Mouse (Mus musculus): ENCODE measurements around the gene Map3k13. TPM values are rescaled to one million over a fixed set of nuclear protein-coding genes. Genes with fewer than 3 reads are reported as not detected.

Gene Map3k13
- polyA plus RNA-seq, 1 experiment from 2014 or later, result 7.0 TPM

- Histone ChIP-seq H3K4me1 (peaks cover 37% of the 10 kb centered on the region), H3K9me3 (no peaks in the 10 kb centered on the region), H3K9ac (no peak overlapping the region), H3K27ac (no peak overlapping the region), H3K36me3 (replicated peaks) (no peaks in the 10 kb centered on the region), H3K4me2 (no peak overlapping the region), H3K4me3 (no peak overlapping the region), H3K27me3 (replicated peaks) (no peaks in the 10 kb centered on the region)
- 0 out of 2 replicates have a peak, but pooled peaks have one; percentile 8 for ATAC-seq (replicated peaks)
- WGBS, result 24% methylated on average over 4 of the region's 4 CpGs
Observed at GRCm38 (mm10) chr16:21857126-21857644, 63.0 kb downstream of the Map3k13 start.

DNA sequence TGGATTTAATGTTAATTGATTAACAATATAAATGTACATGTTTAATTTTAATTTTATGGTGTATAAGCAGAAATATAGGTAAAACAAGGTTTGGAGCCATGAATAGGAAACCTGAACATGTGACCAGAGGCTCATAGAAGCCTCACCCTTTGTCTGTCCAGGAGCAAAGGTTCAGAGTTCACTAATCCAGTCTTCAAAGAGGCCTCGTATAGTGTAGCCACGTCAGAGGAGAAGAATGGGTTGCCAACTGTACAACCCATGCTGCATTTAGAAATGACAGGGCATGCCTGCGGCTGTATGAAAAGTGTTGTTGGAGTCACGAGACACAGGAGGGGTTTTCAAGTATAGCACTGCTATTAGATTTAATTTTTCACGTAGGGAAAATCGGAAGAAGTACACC is 64.0 kb downstream of the Map3k13 start:
- Histone ChIP-seq H3K27me3 (replicated peaks) (no peaks in the 10 kb centered on the region), H3K27ac (no peak overlapping the region), H3K9me3 (no peaks in the 10 kb centered on the region), H3K4me3 (no peak overlapping the region), H3K4me1 (peaks cover 27% of the 10 kb centered on the region), H3K36me3 (replicated peaks) (no peaks in the 10 kb centered on the region), H3K9ac (no peak overlapping the region), H3K4me2 (no peak overlapping the region)
- WGBS, result 46% methylated on average over 6 of the region's 6 CpGs
- 0 out of 2 replicates have a peak, but pooled peaks have one; percentile 35 for ATAC-seq (replicated peaks)

- peak overlapping the region; percentile 64 for H3K27ac ChIP-seq
- no peaks in the 10 kb centered on the region for H3K27me3 ChIP-seq (replicated peaks)
- H3K36me3 ChIP-seq (replicated peaks), result no peaks in the 10 kb centered on the region
- H3K4me2 ChIP-seq, result no peak overlapping the region
- 32% methylated on average over 8 of the region's 8 CpGs for WGBS
- 0 out of 2 replicates have a peak, but pooled peaks have one; percentile 47 for ATAC-seq (replicated peaks)
- peaks cover 21% of the 10 kb centered on the region for H3K4me1 ChIP-seq
- no peak overlapping the region for H3K4me3 ChIP-seq
- H3K9ac ChIP-seq, result 0 out of 2 replicates have a peak overlapping the region, but pooled peaks have one; percentile 18
- no peaks in the 10 kb centered on the region for H3K9me3 ChIP-seq
Observed at GRCm38 (mm10) chr16:21858882-21859281, 64.7 kb downstream of the Map3k13 start.

GRCm38 (mm10) chr16:21862448-21862847 is 68.3 kb downstream of the Map3k13 start:
- Histone ChIP-seq H3K4me1 (peaks cover 36% of the 10 kb centered on the region), H3K27ac (no peak overlapping the region), H3K36me3 (replicated peaks) (no peaks in the 10 kb centered on the region), H3K4me2 (no peak overlapping the region), H3K27me3 (replicated peaks) (no peaks in the 10 kb centered on the region), H3K9me3 (no peaks in the 10 kb centered on the region), H3K9ac (no peak overlapping the region), H3K4me3 (no peak overlapping the region)
- ATAC-seq (replicated peaks), result no peak
- 90% methylated on average over 3 of the region's 3 CpGs for WGBS

DNA sequence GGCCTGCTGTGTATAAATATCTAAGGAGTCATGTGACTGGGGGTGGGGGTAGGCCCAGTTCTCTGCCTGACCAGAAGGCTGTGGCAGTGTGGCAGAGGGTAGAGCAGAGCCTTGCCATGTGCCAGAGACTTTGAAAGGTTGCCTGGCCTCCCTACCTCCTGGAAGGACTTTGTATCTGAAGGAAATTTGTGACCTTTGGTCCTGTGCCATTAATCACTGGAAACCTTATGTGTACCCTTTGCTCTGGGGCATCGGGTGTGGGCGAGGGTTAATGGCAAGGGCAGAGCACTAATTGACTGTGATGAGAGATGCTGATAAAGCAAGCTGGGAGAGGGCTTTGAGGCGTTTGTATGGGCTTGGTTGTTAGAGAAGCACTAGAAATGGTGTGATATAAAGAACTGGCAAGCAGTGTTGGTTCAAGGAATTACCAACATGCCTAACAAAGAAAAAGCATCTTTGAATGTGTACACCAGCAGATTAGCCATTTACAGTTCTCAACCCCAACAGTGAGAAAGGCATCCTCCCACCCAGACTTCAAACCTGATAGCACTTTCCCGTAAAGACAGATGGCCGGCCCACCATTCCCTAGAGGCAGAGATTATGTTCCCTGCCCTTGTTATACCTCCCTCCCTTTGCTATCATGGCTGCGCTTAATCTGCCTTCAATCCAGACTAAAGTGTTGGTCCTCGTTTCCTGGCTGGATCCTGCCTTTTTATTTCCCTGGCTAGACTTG is 71.3 kb downstream of the Map3k13 start:
- peaks cover 42% of the 10 kb centered on the region for H3K4me1 ChIP-seq
- H3K27ac ChIP-seq, result peak overlapping the region; percentile 27
- no peaks in the 10 kb centered on the region for H3K36me3 ChIP-seq (replicated peaks)
- ATAC-seq (replicated peaks), result 0 out of 2 replicates have a peak, but pooled peaks have one; percentile 34
- no peaks in the 10 kb centered on the region for H3K27me3 ChIP-seq (replicated peaks)
- 32% methylated on average over 7 of the region's 7 CpGs for WGBS
- no peak overlapping the region for H3K9ac ChIP-seq
- peak overlapping the region; percentile 23; the same call in 1 of the 2 replicates for H3K4me2 ChIP-seq
- no peaks in the 10 kb centered on the region for H3K9me3 ChIP-seq
- no peak overlapping the region for H3K4me3 ChIP-seq

GRCm38 (mm10) chr16:21865983-21866575 is 71.9 kb downstream of the Map3k13 start:
- Histone ChIP-seq H3K27ac (peak overlapping the region; percentile 27), H3K4me2 (peak overlapping the region; percentile 23; the same call in 1 of the 2 replicates), H3K27me3 (replicated peaks) (no peaks in the 10 kb centered on the region), H3K36me3 (replicated peaks) (no peaks in the 10 kb centered on the region), H3K4me3 (no peak overlapping the region), H3K9me3 (no peaks in the 10 kb centered on the region), H3K4me1 (peaks cover 42% of the 10 kb centered on the region), H3K9ac (no peak overlapping the region)
- 35% methylated on average over 11 of the region's 11 CpGs for WGBS
- no peak; the same call in 1 of the 2 replicates for ATAC-seq (replicated peaks)

DNA sequence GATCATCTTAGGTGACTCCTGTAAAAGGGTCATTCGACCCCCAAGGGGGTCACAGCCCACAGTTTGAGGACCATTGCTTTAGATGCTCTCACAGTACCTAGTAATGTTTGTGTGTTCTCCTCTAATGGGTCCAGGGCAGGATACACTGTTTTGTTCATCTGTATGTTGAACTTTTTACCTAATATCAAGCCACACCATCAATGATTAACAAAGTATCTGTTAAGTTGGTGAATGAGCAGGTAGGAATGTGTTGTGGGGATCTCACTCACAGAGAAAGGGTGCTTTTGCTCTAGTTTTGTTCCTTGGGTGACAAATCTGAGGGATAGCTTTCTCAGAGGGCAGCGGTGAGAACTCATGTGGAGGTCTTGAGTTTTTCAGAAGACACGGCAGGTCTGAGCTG is 73.6 kb downstream of the Map3k13 start:
- no peak overlapping the region for H3K27ac ChIP-seq

GRCm38 (mm10) chr16:21868651-21869050 is 74.5 kb downstream of the Map3k13 start:
- no peaks in the 10 kb centered on the region for H3K36me3 ChIP-seq (replicated peaks)
- peaks cover 42% of the 10 kb centered on the region for H3K4me1 ChIP-seq
- ATAC-seq (replicated peaks), result no peak
- peak overlapping the region; percentile 36; the same call in 1 of the 2 replicates for H3K27ac ChIP-seq
- 42% methylated on average over 6 of the region's 6 CpGs for WGBS
- no peak overlapping the region for H3K9ac ChIP-seq
- no peaks in the 10 kb centered on the region for H3K27me3 ChIP-seq (replicated peaks)
- no peaks in the 10 kb centered on the region for H3K9me3 ChIP-seq
- no peak overlapping the region for H3K4me2 ChIP-seq
- no peak overlapping the region for H3K4me3 ChIP-seq

More for the DNA sequence above, 73.6 kb downstream of the Map3k13 start:
- Histone ChIP-seq H3K4me1 (peaks cover 42% of the 10 kb centered on the region), H3K4me3 (no peak overlapping the region), H3K9ac (no peak overlapping the region), H3K27me3 (replicated peaks) (no peaks in the 10 kb centered on the region), H3K4me2 (no peak overlapping the region), H3K9me3 (no peaks in the 10 kb centered on the region), H3K36me3 (replicated peaks) (no peaks in the 10 kb centered on the region)
- 85% methylated on average over 3 of the region's 3 CpGs for WGBS
- no peak for ATAC-seq (replicated peaks)

DNA sequence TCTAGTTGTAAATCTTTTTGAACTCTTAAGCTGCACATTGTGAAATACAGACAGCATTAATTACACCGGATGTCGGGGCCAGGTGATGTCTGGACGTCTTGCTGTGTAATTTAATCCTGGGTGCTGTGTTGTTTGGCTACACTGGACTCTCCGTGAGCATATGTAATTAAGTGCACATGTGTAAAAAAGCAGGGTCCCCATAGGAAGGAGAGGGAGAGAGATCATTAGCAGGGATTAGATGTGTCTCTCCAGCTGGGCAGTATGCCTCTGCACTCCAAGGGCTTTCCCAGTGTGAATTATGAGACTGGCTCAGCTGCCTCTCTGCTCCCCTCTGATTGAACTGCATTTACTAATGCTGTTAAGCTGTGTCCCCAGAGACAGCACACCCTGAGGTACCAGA is 75.7 kb downstream of the Map3k13 start:
- H3K36me3 ChIP-seq (replicated peaks), result no peaks in the 10 kb centered on the region
- ATAC-seq (replicated peaks), result peak; percentile 74
- no peak overlapping the region for H3K9ac ChIP-seq
- H3K27me3 ChIP-seq (replicated peaks), result no peaks in the 10 kb centered on the region
- H3K4me2 ChIP-seq, result no peak overlapping the region
- H3K4me3 ChIP-seq, result no peak overlapping the region
- peaks cover 42% of the 10 kb centered on the region for H3K4me1 ChIP-seq
- H3K27ac ChIP-seq, result peak overlapping the region; percentile 42; the same call in 1 of the 2 replicates
- WGBS, result 11% methylated on average over 4 of the region's 4 CpGs
- H3K9me3 ChIP-seq, result no peaks in the 10 kb centered on the region

DNA sequence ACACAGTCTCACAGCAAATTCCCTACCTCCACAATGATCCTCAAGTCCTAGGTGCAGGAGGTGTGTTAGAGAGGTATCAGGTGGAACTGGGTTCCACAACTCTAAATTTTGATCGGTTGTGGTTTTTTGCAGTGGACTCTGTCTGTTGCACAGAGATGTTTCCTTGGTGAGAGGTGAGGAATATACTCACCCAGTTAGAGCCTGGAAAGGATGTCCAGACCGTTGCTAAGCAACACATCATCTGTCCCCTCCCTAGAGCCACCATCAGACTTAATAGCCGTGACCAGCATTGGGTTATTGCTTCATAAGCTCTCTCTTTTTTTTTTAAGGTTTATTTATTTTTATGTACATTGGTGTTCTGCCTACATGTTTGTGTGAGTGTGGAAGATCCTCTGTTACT is 83.6 kb downstream of the Map3k13 start:
- ATAC-seq (replicated peaks), result no peak

GRCm38 (mm10) chr16:21878834-21879233 is 84.7 kb downstream of the Map3k13 start:
- H3K4me1 ChIP-seq, result peaks cover 13% of the 10 kb centered on the region
- no peak overlapping the region for H3K4me3 ChIP-seq
- no peaks in the 10 kb centered on the region for H3K27me3 ChIP-seq (replicated peaks)
- 88% methylated on average over 3 of the region's 3 CpGs for WGBS
- H3K4me2 ChIP-seq, result no peak overlapping the region
- no peaks in the 10 kb centered on the region for H3K36me3 ChIP-seq (replicated peaks)
- H3K9ac ChIP-seq, result no peak overlapping the region
- H3K27ac ChIP-seq, result no peak overlapping the region
- ATAC-seq (replicated peaks), result no peak
- no peaks in the 10 kb centered on the region for H3K9me3 ChIP-seq

More for the DNA sequence above, 83.6 kb downstream of the Map3k13 start:
- H3K27ac ChIP-seq, result no peak overlapping the region
- H3K9ac ChIP-seq, result no peak overlapping the region
- H3K9me3 ChIP-seq, result no peaks in the 10 kb centered on the region
- H3K4me1 ChIP-seq, result peaks cover 13% of the 10 kb centered on the region
- no peaks in the 10 kb centered on the region for H3K27me3 ChIP-seq (replicated peaks)
- 71% methylated on average over 3 of the region's 3 CpGs for WGBS
- no peak overlapping the region for H3K4me3 ChIP-seq
- H3K36me3 ChIP-seq (replicated peaks), result no peaks in the 10 kb centered on the region
- no peak overlapping the region for H3K4me2 ChIP-seq

DNA sequence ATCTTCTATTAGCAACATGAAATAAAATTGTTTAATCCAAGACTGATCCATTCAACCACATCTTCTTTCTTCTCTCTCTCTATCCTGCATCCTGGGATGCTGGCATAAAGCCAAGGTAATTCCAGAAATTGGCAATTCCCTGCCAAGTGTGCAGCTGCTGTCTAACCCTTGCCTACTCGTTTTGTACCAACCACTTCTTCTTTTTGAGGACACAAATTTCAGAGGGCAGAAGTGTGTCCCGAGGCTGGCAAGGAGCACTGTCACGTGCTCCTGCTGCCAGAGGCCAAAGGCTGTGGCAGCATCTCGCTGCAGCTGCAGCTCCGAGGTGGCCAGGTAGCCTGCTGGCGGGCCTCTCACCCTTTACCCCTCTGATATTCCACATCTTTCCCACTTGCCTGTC is 87.0 kb downstream of the Map3k13 start:
- no peaks in the 10 kb centered on the region for H3K36me3 ChIP-seq (replicated peaks)
- H3K4me2 ChIP-seq, result no peak overlapping the region
- no peak overlapping the region for H3K4me3 ChIP-seq
- no peak overlapping the region for H3K9ac ChIP-seq
- H3K27ac ChIP-seq, result peak overlapping the region; percentile 67
- ATAC-seq (replicated peaks), result peak; percentile 72
- H3K4me1 ChIP-seq, result peaks cover 13% of the 10 kb centered on the region
- WGBS, result 27% methylated on average over 6 of the region's 6 CpGs
- no peaks in the 10 kb centered on the region for H3K9me3 ChIP-seq
- no peaks in the 10 kb centered on the region for H3K27me3 ChIP-seq (replicated peaks)

All from midbrain, embryonic 15.5 days (tissue).